Mouse (Mus musculus): ENCODE results near the gene Ccdc155. TPM values are rescaled to one million over a fixed set of nuclear protein-coding genes. Genes with fewer than 3 reads are reported as not detected.

Gene Ccdc155
- polyA plus RNA-seq, 1 experiment from 2014 or later, result 0.07 TPM

DNA sequence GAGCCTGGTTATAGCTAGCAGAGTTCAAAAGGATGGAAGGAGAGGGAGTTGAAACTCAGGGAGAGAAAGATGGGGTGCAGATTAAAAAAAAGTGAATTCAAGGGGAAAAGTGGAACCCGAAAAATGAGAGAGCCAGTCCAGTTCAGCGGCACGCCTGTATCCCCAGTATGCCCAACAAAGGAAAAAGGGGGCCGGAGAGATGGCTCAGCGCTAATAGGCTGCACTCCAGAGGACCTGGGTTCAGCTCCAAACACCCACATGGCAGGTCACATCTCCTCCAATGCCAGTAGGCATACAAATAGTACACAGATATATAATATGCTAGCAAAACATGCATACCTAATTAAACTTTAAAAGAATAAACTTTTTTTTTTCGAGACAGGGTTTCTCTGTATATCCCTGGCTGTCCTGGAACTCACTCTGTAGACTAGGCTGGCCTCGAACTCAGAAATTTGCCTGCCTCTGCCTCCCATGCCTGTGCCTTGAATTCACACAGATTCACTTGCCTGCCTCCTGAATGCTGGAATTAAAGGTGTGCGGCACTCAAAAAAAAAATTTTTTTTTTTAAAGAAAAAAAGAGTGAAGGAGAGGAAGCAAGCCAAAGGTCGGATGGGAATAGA lies 41.6 kb downstream of the Ccdc155 start:
- no peak overlapping the region for H3K4me3 ChIP-seq (replicated peaks)
- H3K27me3 ChIP-seq, result peaks cover 59% of the 10 kb centered on the region
- no peaks in the 10 kb centered on the region for H3K9me3 ChIP-seq (replicated peaks)
- no peak overlapping the region for H3K27ac ChIP-seq
- DNase-seq, result no peak
- no peak for ATAC-seq (ENCODE audit: low read depth)
- 58% methylated on average over 9 of the region's 9 CpGs for WGBS (ENCODE audit: insufficient replicate concordance)
- no peak overlapping the region for H3K9ac ChIP-seq
- peaks cover 20% of the 10 kb centered on the region for H3K4me1 ChIP-seq (replicated peaks)
- H3K4me2 ChIP-seq, result no peak overlapping the region
- peaks cover 19% of the 10 kb centered on the region; the same call in 1 of the 2 replicates for H3K36me3 ChIP-seq

DNA sequence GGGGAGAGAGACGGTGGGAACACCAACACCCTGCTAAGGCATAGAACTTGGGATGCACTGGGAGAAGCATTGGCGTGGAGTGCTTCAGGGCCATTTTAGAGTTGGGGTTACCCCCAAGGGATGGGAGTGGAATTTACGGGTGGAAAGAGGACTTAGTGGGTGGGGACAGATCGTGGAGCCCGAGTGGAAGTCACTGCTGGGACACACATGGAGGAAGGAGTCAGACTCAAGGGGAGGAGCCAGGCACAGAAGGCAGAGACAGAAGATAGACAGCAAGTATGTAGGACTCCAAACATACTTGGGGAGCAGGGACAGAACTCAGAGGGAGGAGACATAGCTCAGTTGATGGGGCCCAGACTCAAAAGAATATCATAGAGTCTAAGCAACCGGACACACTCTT lies 42.1 kb downstream of the Ccdc155 start:
- H3K9ac ChIP-seq, result peak overlapping the region; percentile 37; the same call in 1 of the 2 replicates
- no peaks in the 10 kb centered on the region for H3K9me3 ChIP-seq (replicated peaks)
- H3K36me3 ChIP-seq, result peaks cover 19% of the 10 kb centered on the region; the same call in 1 of the 2 replicates
- 21% methylated on average over 6 of the region's 6 CpGs for WGBS (ENCODE audit: insufficient replicate concordance)
- peak; percentile 18; the same call in 1 of the 2 replicates for ATAC-seq (ENCODE audit: low read depth)
- no peak overlapping the region for H3K27ac ChIP-seq
- peaks cover 20% of the 10 kb centered on the region for H3K4me1 ChIP-seq (replicated peaks)
- H3K4me3 ChIP-seq (replicated peaks), result peak overlapping the region; percentile 42
- peaks cover 53% of the 10 kb centered on the region for H3K27me3 ChIP-seq
- peak overlapping the region; percentile 74 for H3K4me2 ChIP-seq
- DNase-seq, result no peak

DNA sequence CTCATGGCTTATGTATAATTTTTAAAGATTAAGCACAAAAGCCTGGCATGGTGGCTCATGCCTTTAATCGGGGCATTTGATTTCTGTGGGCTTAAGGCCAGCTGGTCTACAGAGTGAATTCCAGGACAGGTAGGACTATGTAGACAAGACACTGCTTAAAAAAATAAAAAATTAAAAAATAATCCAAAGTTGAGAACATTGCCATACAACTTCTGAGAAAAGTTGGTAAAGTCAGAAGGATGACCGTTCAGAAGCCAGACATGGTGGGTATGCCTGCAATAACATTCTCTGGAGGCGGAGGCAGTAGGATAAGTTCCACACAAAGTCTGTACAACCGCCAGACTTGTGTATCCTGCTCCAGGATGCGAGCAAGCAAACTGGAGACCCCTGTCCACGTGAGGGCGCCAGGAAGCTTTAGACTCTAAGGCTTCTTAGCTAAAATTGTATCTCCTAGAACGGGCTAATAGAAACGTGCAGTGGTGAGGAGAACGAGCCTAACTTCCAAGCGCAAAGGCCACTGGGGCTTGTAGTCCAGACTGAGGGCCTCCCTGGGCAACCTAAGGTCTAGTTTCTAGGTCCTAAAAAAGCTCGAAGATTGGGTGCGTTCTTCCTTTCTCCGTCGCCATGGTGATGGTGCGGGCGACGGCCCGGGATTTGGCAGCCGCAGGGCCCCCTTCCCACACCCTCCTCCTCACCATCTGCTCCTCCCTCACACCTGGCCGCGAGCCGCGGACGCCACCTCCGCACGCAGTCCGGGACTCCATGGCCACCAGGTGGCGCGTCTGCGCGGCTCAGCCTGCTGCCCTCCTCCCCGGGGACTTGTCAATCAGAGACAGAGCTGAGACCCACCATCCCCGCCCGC lies 42.8 kb downstream of the Ccdc155 start:
- peak overlapping the region; percentile 37; the same call in 1 of the 2 replicates for H3K9ac ChIP-seq
- ATAC-seq (ENCODE audit: low read depth) (peak; percentile 73), DNase-seq (peak; percentile 72)
- H3K4me1 ChIP-seq (replicated peaks), result peaks cover 20% of the 10 kb centered on the region
- peak overlapping the region; percentile 42 for H3K4me3 ChIP-seq (replicated peaks)
- H3K36me3 ChIP-seq, result peaks cover 22% of the 10 kb centered on the region
- H3K9me3 ChIP-seq (replicated peaks), result no peaks in the 10 kb centered on the region
- WGBS (ENCODE audit: insufficient replicate concordance), result 4% methylated on average over 35 of the region's 35 CpGs
- H3K4me2 ChIP-seq, result peak overlapping the region; percentile 74
- peaks cover 46% of the 10 kb centered on the region for H3K27me3 ChIP-seq
- no peak overlapping the region for H3K27ac ChIP-seq

DNA sequence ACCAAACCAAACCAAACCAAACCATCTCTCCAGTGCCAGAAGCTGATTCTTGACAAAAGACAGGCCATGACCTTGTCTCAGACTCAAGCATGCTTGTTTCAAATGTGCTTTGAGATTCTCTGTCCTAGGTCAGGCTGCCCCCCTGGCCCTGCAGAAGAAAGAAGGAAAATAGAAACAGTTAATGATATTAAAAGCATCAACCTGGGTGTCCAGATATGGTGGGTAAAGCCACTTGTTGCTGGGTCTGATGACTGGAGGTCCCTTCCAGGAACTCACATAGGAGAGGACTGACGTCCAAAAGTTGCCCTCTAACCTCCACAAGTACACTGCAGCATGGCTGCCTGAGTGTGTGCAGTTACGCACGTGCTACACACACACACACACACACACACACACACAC lies 43.8 kb downstream of the Ccdc155 start:
- Histone ChIP-seq H3K9ac (no peak overlapping the region), H3K4me2 (no peak overlapping the region), H3K27ac (no peak overlapping the region), H3K36me3 (peaks cover 25% of the 10 kb centered on the region), H3K4me1 (replicated peaks) (peaks cover 20% of the 10 kb centered on the region), H3K4me3 (replicated peaks) (no peak overlapping the region), H3K27me3 (peaks cover 36% of the 10 kb centered on the region), H3K9me3 (replicated peaks) (no peaks in the 10 kb centered on the region)
- 71% methylated on average over 3 of the region's 3 CpGs for WGBS (ENCODE audit: insufficient replicate concordance)
- no peak for DNase-seq
- ATAC-seq (ENCODE audit: low read depth), result no peak

DNA sequence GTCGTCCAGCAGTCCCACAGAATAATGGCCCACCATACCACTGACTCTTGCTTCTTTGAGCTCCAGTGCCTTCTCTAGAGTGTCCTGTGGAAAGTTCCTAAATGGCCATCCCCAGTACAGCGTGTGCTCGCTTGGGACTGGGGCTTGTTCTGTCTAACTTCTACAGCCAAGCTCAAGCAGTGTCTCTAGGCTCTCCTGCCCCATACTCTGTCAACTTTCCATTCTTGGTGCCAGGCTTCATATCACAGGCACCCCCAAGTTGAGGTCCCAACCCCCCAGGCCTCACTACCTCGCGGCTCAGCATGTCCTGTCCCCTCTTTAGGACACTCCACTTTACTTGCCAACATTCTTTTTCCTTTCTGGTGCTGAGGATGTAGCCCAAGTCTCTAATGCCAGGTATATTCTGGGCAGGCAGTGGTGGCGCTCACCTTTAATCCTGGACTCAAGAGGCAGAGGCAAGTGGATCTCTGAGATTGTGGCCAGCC lies 44.3 kb downstream of the Ccdc155 start:
- peaks cover 24% of the 10 kb centered on the region for H3K4me1 ChIP-seq (replicated peaks)
- no peaks in the 10 kb centered on the region for H3K9me3 ChIP-seq (replicated peaks)
- no peak overlapping the region for H3K4me2 ChIP-seq
- ATAC-seq (ENCODE audit: low read depth) (no peak), DNase-seq (no peak)
- peaks cover 31% of the 10 kb centered on the region for H3K27me3 ChIP-seq
- H3K4me3 ChIP-seq (replicated peaks), result no peak overlapping the region
- H3K36me3 ChIP-seq, result peaks cover 25% of the 10 kb centered on the region
- no peak overlapping the region for H3K27ac ChIP-seq
- 85% methylated on average over 6 of the region's 6 CpGs for WGBS (ENCODE audit: insufficient replicate concordance)
- no peak overlapping the region for H3K9ac ChIP-seq

DNA sequence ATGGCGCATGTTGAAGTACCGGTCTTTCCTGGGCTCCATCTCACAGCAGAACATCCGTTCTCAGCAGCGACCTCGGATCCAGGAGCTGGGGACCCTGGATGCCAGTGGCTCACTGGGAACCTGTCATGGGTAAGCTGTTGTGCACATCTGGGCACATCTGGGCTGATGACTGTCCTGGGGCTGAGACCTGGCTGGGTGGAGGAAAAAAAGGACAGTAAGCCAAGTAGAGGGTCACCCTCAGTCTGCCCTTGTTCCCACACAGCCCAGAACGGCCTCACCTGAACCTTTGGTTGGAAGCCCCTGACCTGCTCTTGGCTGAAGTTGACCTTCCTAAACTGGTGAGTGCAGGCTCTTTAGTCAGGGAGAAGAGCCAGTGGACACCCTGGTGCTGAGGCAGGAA lies 45.7 kb downstream of the Ccdc155 start:
- Histone ChIP-seq H3K4me2 (no peak overlapping the region), H3K36me3 (peaks cover 25% of the 10 kb centered on the region), H3K9ac (no peak overlapping the region), H3K27ac (no peak overlapping the region), H3K9me3 (replicated peaks) (no peaks in the 10 kb centered on the region), H3K4me1 (replicated peaks) (peaks cover 29% of the 10 kb centered on the region), H3K4me3 (replicated peaks) (no peak overlapping the region), H3K27me3 (peaks cover 18% of the 10 kb centered on the region)
- 82% methylated on average over 6 of the region's 6 CpGs for WGBS (ENCODE audit: insufficient replicate concordance)
- no peak for DNase-seq
- no peak for ATAC-seq (ENCODE audit: low read depth)

DNA sequence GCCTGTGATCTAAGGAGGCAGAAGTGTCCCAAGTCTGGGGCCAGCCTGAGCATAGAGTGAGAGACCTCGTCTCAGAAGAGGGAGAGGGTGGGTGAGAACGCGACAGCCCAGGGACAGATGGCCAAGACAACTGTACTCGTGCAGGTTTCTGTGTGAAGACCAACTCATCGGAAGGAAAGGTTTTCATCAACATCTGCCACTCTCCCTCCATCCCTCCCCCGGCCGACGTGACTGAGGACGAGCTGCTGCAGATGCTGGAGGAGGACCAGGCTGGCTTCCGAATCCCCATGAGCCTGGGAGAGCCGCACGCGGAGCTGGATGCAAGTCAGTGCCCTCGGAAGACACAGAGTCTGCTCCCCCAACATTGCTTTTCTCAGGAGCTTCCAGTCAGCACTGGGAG lies 47.2 kb downstream of the Ccdc155 start:
- Histone ChIP-seq H3K4me2 (no peak overlapping the region), H3K27me3 (peaks cover 2% of the 10 kb centered on the region), H3K27ac (no peak overlapping the region), H3K4me3 (replicated peaks) (no peak overlapping the region), H3K9ac (no peak overlapping the region), H3K36me3 (peaks cover 25% of the 10 kb centered on the region), H3K9me3 (replicated peaks) (no peaks in the 10 kb centered on the region), H3K4me1 (replicated peaks) (peaks cover 28% of the 10 kb centered on the region)
- no peak for DNase-seq
- no peak for ATAC-seq (ENCODE audit: low read depth)
- 84% methylated on average over 14 of the region's 14 CpGs for WGBS (ENCODE audit: insufficient replicate concordance)

DNA sequence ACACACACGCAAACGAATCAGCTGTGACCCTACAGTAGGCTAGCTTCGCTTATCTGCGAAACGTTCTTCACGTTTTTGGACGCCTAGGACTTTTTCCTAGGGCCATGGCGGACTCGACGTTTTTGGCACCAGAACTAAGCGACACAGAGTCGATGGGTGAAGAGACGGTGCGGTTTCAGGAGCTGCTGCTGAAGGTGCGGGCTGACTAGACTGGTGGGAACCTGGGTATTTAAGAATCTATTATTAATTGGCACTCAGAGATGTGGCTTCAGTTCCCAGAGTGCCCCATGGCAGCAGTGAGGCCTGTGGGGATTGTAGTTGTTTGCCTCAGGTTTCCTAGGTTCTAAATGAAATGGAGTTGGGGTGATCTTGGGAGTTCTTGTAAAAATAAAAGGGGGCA lies 48.5 kb downstream of the Ccdc155 start:
- no peaks in the 10 kb centered on the region for H3K27me3 ChIP-seq
- no peak overlapping the region for H3K4me3 ChIP-seq (replicated peaks)
- no peak for ATAC-seq (ENCODE audit: low read depth)
- no peaks in the 10 kb centered on the region for H3K9me3 ChIP-seq (replicated peaks)
- no peak overlapping the region for H3K4me2 ChIP-seq
- H3K27ac ChIP-seq, result no peak overlapping the region
- no peak overlapping the region for H3K9ac ChIP-seq
- 83% methylated on average over 15 of the region's 15 CpGs for WGBS (ENCODE audit: insufficient replicate concordance)
- DNase-seq, result no peak
- H3K36me3 ChIP-seq, result peaks cover 25% of the 10 kb centered on the region
- H3K4me1 ChIP-seq (replicated peaks), result peaks cover 22% of the 10 kb centered on the region

DNA sequence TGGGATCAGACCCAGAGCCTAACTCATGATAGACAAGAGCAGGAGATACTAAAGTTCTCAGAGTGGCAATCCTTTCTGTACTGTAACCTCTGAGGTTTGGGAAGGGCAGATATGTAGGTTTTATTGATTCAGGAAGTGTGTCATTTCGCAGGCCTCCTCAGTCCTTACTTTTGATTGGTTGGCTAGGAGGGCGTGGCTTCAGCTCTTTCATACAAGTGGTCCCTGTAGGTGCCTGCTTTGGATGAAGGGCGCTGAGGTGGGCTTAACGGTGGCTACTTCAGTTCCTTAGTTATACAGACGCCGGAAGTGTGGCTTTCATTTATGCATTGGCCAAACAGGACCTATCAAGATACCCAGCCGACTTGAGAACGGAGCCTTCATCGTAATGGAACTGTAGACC lies 49.1 kb downstream of the Ccdc155 start:
- H3K4me3 ChIP-seq (replicated peaks), result no peak overlapping the region
- H3K4me1 ChIP-seq (replicated peaks), result peaks cover 28% of the 10 kb centered on the region
- no peak overlapping the region for H3K4me2 ChIP-seq
- no peak overlapping the region; the same call in 1 of the 2 replicates for H3K9ac ChIP-seq
- no peak for DNase-seq
- WGBS (ENCODE audit: insufficient replicate concordance), result 74% methylated on average over 9 of the region's 9 CpGs
- H3K36me3 ChIP-seq, result peaks cover 22% of the 10 kb centered on the region
- no peaks in the 10 kb centered on the region for H3K27me3 ChIP-seq
- no peak for ATAC-seq (ENCODE audit: low read depth)
- H3K9me3 ChIP-seq (replicated peaks), result no peaks in the 10 kb centered on the region
- H3K27ac ChIP-seq, result peak overlapping the region; percentile 84; the same call in 1 of the 2 replicates

DNA sequence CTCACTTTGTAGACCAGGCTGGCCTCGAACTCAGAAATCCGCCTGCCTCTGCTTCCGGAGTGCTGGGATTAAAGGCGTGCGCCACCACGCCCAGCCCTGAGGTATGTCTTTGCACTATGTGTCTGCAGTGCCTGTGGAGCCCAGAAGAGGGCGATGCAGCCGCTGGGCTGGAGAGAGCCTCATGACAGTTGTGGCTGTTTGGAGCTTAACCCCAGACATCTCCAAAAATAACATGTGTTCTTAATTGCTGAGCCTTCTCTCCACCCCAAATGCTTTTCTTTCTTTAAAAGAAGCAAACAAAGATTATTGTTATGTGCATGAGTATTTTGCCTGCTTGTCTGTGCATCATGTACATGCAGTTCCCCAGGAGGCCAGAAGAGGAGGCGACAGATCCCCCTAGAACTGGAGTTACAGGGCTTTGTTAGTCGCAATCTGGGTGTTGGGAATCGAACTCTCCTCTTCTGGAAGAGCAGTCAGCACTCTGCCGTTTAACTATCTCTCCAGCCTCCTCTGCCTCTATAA lies 49.6 kb downstream of the Ccdc155 start:
- DNase-seq (peak; percentile 67), ATAC-seq (ENCODE audit: low read depth) (peak; percentile 6)
- WGBS (ENCODE audit: insufficient replicate concordance), result 63% methylated on average over 12 of the region's 12 CpGs

More for the DNA sequence above, 49.6 kb downstream of the Ccdc155 start:
- Histone ChIP-seq H3K9ac (peak overlapping the region; percentile 82; the same call in 1 of the 2 replicates), H3K4me1 (replicated peaks) (peaks cover 33% of the 10 kb centered on the region), H3K4me2 (peak overlapping the region; percentile 85), H3K9me3 (replicated peaks) (no peaks in the 10 kb centered on the region), H3K36me3 (peaks cover 17% of the 10 kb centered on the region), H3K4me3 (replicated peaks) (peak overlapping the region; percentile 70), H3K27me3 (no peaks in the 10 kb centered on the region), H3K27ac (peak overlapping the region; percentile 84)
